Mouse (Mus musculus): ENCODE data around the gene 3110040M04Rik.
A peak's percentile ranks its signal among the peaks of the same experiment; 100 is the strongest.

The 3110040M04Rik gene

GRCm38 (mm10) chr1:151236141-151236930, 32.4 kb downstream of the 3110040M04Rik start:
- DNase-seq = no peak

- peak; percentile 27 for DNase-seq
Observed at GRCm38 (mm10) chr1:151237780-151238179, 33.9 kb downstream of the 3110040M04Rik start.

- DNase-seq = no peak
Observed at GRCm38 (mm10) chr1:151243332-151243731, 39.4 kb downstream of the 3110040M04Rik start.

- no peak for DNase-seq
Observed at GRCm38 (mm10) chr1:151244013-151244412, 40.1 kb downstream of the 3110040M04Rik start.

- no peak for DNase-seq
Observed at GRCm38 (mm10) chr1:151244761-151245160, 40.8 kb downstream of the 3110040M04Rik start.

- DNase-seq = no peak
Observed at GRCm38 (mm10) chr1:151245165-151245564, 41.2 kb downstream of the 3110040M04Rik start.

- DNase-seq = no peak
Observed at GRCm38 (mm10) chr1:151245846-151246245, 41.9 kb downstream of the 3110040M04Rik start.

- no peak for DNase-seq
Observed at GRCm38 (mm10) chr1:151250109-151250508, 46.2 kb downstream of the 3110040M04Rik start.

- DNase-seq = peak; percentile 71
Observed at GRCm38 (mm10) chr1:151250529-151251193, 46.7 kb downstream of the 3110040M04Rik start.

- DNase-seq = no peak
Observed at GRCm38 (mm10) chr1:151251194-151252010, 47.5 kb downstream of the 3110040M04Rik start.

Data from lung, postnatal 14 days (tissue).